Comparison of ENCODE assay signal across 9 mouse cellular contexts in the genomic region with DNA sequence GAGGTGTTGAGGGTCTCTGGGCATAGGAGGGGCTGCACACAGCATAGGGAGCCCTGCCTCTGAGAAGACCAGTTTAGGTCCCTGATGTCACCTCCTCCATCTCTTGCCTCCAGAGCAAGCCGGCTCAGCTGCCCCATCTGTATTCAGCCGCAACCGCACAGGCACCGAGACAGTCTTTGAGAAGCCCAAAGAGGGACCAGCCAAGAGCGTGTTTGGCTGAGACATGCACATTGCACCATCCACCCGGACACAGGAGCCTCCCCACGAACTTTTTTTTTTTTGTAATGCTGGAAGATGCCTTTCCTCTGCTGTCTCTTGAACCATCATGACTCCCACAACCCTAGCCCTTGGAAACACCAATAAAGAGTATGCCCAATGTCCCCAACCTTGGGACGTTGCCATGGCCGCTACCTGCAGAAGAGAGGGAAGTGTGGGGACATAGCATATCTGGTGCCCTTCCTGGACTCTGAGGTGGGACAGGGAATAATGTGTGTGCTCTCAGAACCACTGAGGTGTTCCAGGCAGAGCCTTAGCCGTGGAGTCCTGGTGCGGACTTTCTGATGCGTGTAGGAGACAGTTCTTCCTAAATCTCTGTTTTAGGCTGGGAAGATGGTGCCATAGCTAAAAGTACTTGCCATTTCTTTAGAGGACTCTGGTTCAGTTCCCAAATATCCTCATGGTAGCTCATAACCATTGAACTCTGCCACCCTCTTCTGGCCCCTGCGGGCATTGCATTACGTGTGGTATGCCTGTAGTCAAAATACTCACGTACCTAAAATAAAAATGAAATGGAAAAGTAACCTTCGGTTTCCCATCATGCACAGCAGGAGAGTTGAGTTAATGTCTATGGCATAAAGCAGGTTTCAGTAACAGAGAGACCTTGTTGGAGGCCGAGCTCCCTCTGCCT. TPM values are rescaled to one million over a fixed set of nuclear protein-coding genes. Genes with fewer than 3 reads are reported as not detected.
A peak's percentile ranks its signal among the peaks of the same experiment; 100 is the strongest.
DNase-seq lines count a peak whose midpoint lies in the region; ATAC-seq and TF ChIP-seq lines count a peak whose summit lies in the region.
"Had no signal": no experiment of that assay in that cellular context is flagged by ENCODE, and none has a peak within 500 bp of the region (broad histone marks: within the 10 kb centered on the region; RNA-seq: fewer than 3 reads in every experiment).

No protein-coding gene starts in this region.

- TF ChIP-seq POLR2A in bone marrow, adult 2 months (IDR thresholded peaks at IDR 0.05; ENCODE audit: borderline replicate concordance, control insufficient read depth, low read depth, low read length): no peak

- H3K4me1 ChIP-seq in liver, embryonic 11.5 days (replicated peaks; ENCODE audit: control insufficient read depth, insufficient read depth, low read length): peaks cover 8% of the 10 kb centered on the region
- peaks cover 2% of the 10 kb centered on the region for H3K4me1 ChIP-seq in bone marrow, adult 2 months (ENCODE audit: control insufficient read depth, insufficient read depth, low read length)
- H3K4me1 ChIP-seq in liver, embryonic 14.5 days (replicated peaks; ENCODE audit: control insufficient read depth in 2 of 2, insufficient read depth in 2 of 2, low read length in 1 of 2): peaks cover 0 to 6% of the 10 kb centered on the region in 2 experiments; a peak in 2 of 4 replicates

- no peak overlapping the region for H3K4me3 ChIP-seq in liver, embryonic 11.5 days (ENCODE audit: low read depth, low read length)
- H3K4me3 ChIP-seq in bone marrow, adult 2 months (replicated peaks; ENCODE audit: control insufficient read depth, low read depth, low read length): no peak overlapping the region
- no peak overlapping the region for H3K4me3 ChIP-seq in liver, embryonic 14.5 days (ENCODE audit: insufficient read depth in 1 of 2, low read depth in 2 of 2, low read length in 2 of 2)
- H3K4me3 ChIP-seq: liver, embryonic 15.5 days had no signal

- peaks cover 2% of the 10 kb centered on the region; the same call in 1 of the 2 replicates for H3K36me3 ChIP-seq in liver, embryonic 11.5 days (ENCODE audit: control insufficient read depth, insufficient read depth, low read length)
- no peaks in the 10 kb centered on the region for H3K36me3 ChIP-seq in liver, embryonic 14.5 days (replicated peaks; ENCODE audit: control insufficient read depth, insufficient read depth, low read depth)
- H3K36me3 ChIP-seq: liver, embryonic 15.5 days had no signal

- no peak for TF ChIP-seq EP300 in liver, embryonic 14.5 days (IDR thresholded peaks at IDR 0.05; ENCODE audit: low read depth)

- no peak overlapping the region for H3K27ac ChIP-seq in liver, embryonic 11.5 days (ENCODE audit: low read depth, low read length)
- no peak overlapping the region for H3K27ac ChIP-seq in bone marrow, adult 2 months (ENCODE audit: control insufficient read depth, insufficient read depth, low read depth, low read length, poor library complexity)
- H3K27ac ChIP-seq in liver, embryonic 14.5 days: no peak overlapping the region
- H3K27ac ChIP-seq: liver, embryonic 15.5 days had no signal

- 77% methylated on average over 17 of the region's 17 CpGs for WGBS in liver, embryonic 11.5 days
- 71% methylated on average over 17 of the region's 17 CpGs for WGBS in bone marrow, adult 2 months
- WGBS in liver, embryonic 14.5 days (ENCODE audit: insufficient replicate concordance): 57% methylated on average over 17 of the region's 17 CpGs

- TF ChIP-seq CTCF in bone marrow, adult 2 months (IDR thresholded peaks at IDR 0.05; ENCODE audit: control insufficient read depth, insufficient read depth, low read length): peak; percentile 55
- peak; percentile 61 for TF ChIP-seq CTCF in liver, embryonic 14.5 days (IDR thresholded peaks at IDR 0.05; ENCODE audit: low read depth)

- H3K9ac ChIP-seq in liver, embryonic 11.5 days (ENCODE audit: low read depth, low read length): no peak overlapping the region
- H3K9ac ChIP-seq in liver, embryonic 14.5 days (replicated peaks): no peak overlapping the region
- H3K9ac ChIP-seq: liver, embryonic 15.5 days had no signal

- no peak overlapping the region for H3K4me2 ChIP-seq in liver, embryonic 11.5 days
- H3K4me2 ChIP-seq in liver, embryonic 14.5 days (ENCODE audit: low read depth): no peak overlapping the region
- H3K4me2 ChIP-seq: liver, embryonic 15.5 days had no signal

- H3K9me3 ChIP-seq in liver, embryonic 11.5 days (ENCODE audit: control insufficient read depth, low read length): no peaks in the 10 kb centered on the region
- no peaks in the 10 kb centered on the region for H3K9me3 ChIP-seq in liver, embryonic 14.5 days (ENCODE audit: control insufficient read depth, low read length)
- H3K9me3 ChIP-seq: liver, embryonic 15.5 days had no signal

- peak; percentile 36 to 57 for DNase-seq in adrenal gland, adult 18-20 months (ENCODE audit: low spot score in 2 of 2)
- no peak for DNase-seq in adrenal gland, postnatal 4 days (ENCODE audit: low spot score in 2 of 2)
- peak; percentile 52 for DNase-seq in liver
- no peak for DNase-seq in liver, embryonic 11.5 days (ENCODE audit: low spot score)
- DNase-seq in gastrocnemius, adult 8-10 months (ENCODE audit: low spot score in 2 of 2): peak; percentile 68 to 69
- no peak for DNase-seq in liver, embryonic 14.5 days (ENCODE audit: low read depth in 3 of 3, low spot score in 3 of 3)
- peak; percentile 45 for DNase-seq in thymus, postnatal 0 days (ENCODE audit: low spot score)

- no peaks in the 10 kb centered on the region for H3K27me3 ChIP-seq in liver, embryonic 11.5 days (replicated peaks; ENCODE audit: control insufficient read depth, insufficient read depth, low read length)
- H3K27me3 ChIP-seq in liver, embryonic 14.5 days (ENCODE audit: control insufficient read depth, insufficient read depth, low read length): no peaks in the 10 kb centered on the region
- H3K27me3 ChIP-seq: liver, embryonic 15.5 days had no signal

- ATAC-seq in liver, embryonic 11.5 days (replicated peaks; ENCODE audit: low FRiP score): no peak
- no peak for ATAC-seq in liver, embryonic 14.5 days (ENCODE audit: insufficient read depth)

RNA-seq across cellular contexts. Expression of a gene that starts 2.1 kb away (rescaled TPM):
- 1 to 10 TPM; 2.5 to 6.0 TPM for total RNA-seq in adrenal gland, adult 18-20 months (2021)
- total RNA-seq in adrenal gland, postnatal 4 days (2021): 10 to 100 TPM in 1 of 2 experiments, 1 to 10 TPM in 1; 3.8 to 12.1 TPM
- 0.25 and 0.45 TPM in 2 replicates for polyA plus RNA-seq in liver, embryonic 11.5 days (2014; fragmentation: Nextera tagmentation; extraction: Ambion mirVana)
- 2.1 and 4.9 TPM in 2 replicates for polyA plus RNA-seq in bone marrow, adult 2 months (2011; ENCODE audit: insufficient read depth, insufficient read length, low replicate concordance, missing spikeins)
- 100 to 1,000 TPM in 1 of 4 experiments, 10 to 100 TPM in 3; 54.5 to 111 (median 61.6) TPM for total RNA-seq in gastrocnemius, adult 8-10 months (2022)
- 0.42 and 0.55 TPM in 2 replicates for polyA plus RNA-seq in liver, embryonic 14.5 days (2012; rRNA removed)
- 0.37 and 0.72 TPM in 2 replicates for polyA plus RNA-seq in liver, embryonic 14.5 days (2014; fragmentation: Nextera tagmentation; extraction: Ambion mirVana)
- 1.8 and 1.9 TPM in 2 replicates for polyA plus RNA-seq in thymus, postnatal 0 days (2015; fragmentation: Nextera tagmentation; extraction: Ambion mirVana)

RNA-seq across cellular contexts. Expression of a gene that starts 5.2 kb away (rescaled TPM):
- total RNA-seq in adrenal gland, adult 18-20 months (2021): 10 to 100 TPM in 1 of 2 experiments, 1 to 10 TPM in 1; 2.8 to 15.2 TPM
- total RNA-seq in adrenal gland, postnatal 4 days (2021): 100 to 1,000 TPM in 1 of 2 experiments, 1 to 10 TPM in 1; 4.4 to 173 TPM
- polyA plus RNA-seq in liver, embryonic 11.5 days (2014; fragmentation: Nextera tagmentation; extraction: Ambion mirVana): 3.4 and 4.4 TPM in 2 replicates
- 3.3 and 6.6 TPM in 2 replicates for polyA plus RNA-seq in bone marrow, adult 2 months (2011; ENCODE audit: insufficient read depth, insufficient read length, low replicate concordance, missing spikeins)
- under 1 TPM in 1 of 4 experiments, not detected in 3; 0.48 TPM for total RNA-seq in gastrocnemius, adult 8-10 months (2022)
- polyA plus RNA-seq in liver, embryonic 14.5 days (2012; rRNA removed): 34.6 and 56.0 TPM in 2 replicates
- polyA plus RNA-seq in liver, embryonic 14.5 days (2014; fragmentation: Nextera tagmentation; extraction: Ambion mirVana): 82.3 and 113 TPM in 2 replicates
- polyA plus RNA-seq in thymus, postnatal 0 days (2015; fragmentation: Nextera tagmentation; extraction: Ambion mirVana): 0.09 and 0.64 TPM in 2 replicates

RNA-seq across cellular contexts. Expression of a gene that starts 42.5 kb away (rescaled TPM):
- total RNA-seq in adrenal gland, adult 18-20 months (2021): under 1 TPM; 0.74 to 0.96 TPM
- 100 to 1,000 TPM in 1 of 2 experiments, 1 to 10 TPM in 1; 4.4 to 139 TPM for total RNA-seq in adrenal gland, postnatal 4 days (2021)
- 57.8 and 64.8 TPM in 2 replicates for polyA plus RNA-seq in liver, embryonic 11.5 days (2014; fragmentation: Nextera tagmentation; extraction: Ambion mirVana)
- polyA plus RNA-seq in bone marrow, adult 2 months (2011; ENCODE audit: insufficient read depth, insufficient read length, low replicate concordance, missing spikeins): 0.79 and 3.0 TPM in 2 replicates
- total RNA-seq in gastrocnemius, adult 8-10 months (2022): under 1 TPM in 3 of 4 experiments, not detected in 1; 0.15 to 0.51 (median 0.40) TPM
- polyA plus RNA-seq in liver, embryonic 14.5 days (2012; rRNA removed): 124 and 152 TPM in 2 replicates
- polyA plus RNA-seq in liver, embryonic 14.5 days (2014; fragmentation: Nextera tagmentation; extraction: Ambion mirVana): 250 and 275 TPM in 2 replicates
- 0.16 and 0.24 TPM in 2 replicates for polyA plus RNA-seq in thymus, postnatal 0 days (2015; fragmentation: Nextera tagmentation; extraction: Ambion mirVana)

RNA-seq across cellular contexts. Expression of a gene that starts 55.7 kb away (rescaled TPM):
- total RNA-seq in adrenal gland, adult 18-20 months (2021): 10 to 100 TPM; 16.9 to 25.7 TPM
- 10 to 100 TPM; 22.2 to 24.4 TPM for total RNA-seq in adrenal gland, postnatal 4 days (2021)
- polyA plus RNA-seq in liver, embryonic 11.5 days (2014; fragmentation: Nextera tagmentation; extraction: Ambion mirVana): 22.6 and 26.1 TPM in 2 replicates
- polyA plus RNA-seq in bone marrow, adult 2 months (2011; ENCODE audit: insufficient read depth, insufficient read length, low replicate concordance, missing spikeins): 5.5 and 18.2 TPM in 2 replicates
- 10 to 100 TPM in 1 of 4 experiments, 1 to 10 TPM in 3; 6.3 to 10.6 (median 7.2) TPM for total RNA-seq in gastrocnemius, adult 8-10 months (2022)
- 3.5 and 6.2 TPM in 2 replicates for polyA plus RNA-seq in liver, embryonic 14.5 days (2012; rRNA removed)
- 8.2 and 11.0 TPM in 2 replicates for polyA plus RNA-seq in liver, embryonic 14.5 days (2014; fragmentation: Nextera tagmentation; extraction: Ambion mirVana)
- 18.3 and 19.9 TPM in 2 replicates for polyA plus RNA-seq in thymus, postnatal 0 days (2015; fragmentation: Nextera tagmentation; extraction: Ambion mirVana)

Comparison
In these comparisons a context has a peak if more than half of its experiments do, and no peak if none do; other contexts are left out.
1. DNase-seq: peak in adrenal gland, adult 18-20 months (2 of 2), liver (single experiment), gastrocnemius, adult 8-10 months (2 of 2) and thymus, postnatal 0 days (single experiment); none in adrenal gland, postnatal 4 days (0 of 2), liver, embryonic 11.5 days (single experiment) and liver, embryonic 14.5 days (0 of 3).
2. RNA of a gene that starts 42.5 kb away (polyA plus RNA-seq): 124 to 275 TPM in liver, embryonic 14.5 days and 57.8 to 64.8 TPM in liver, embryonic 11.5 days; 0.79 to 3.0 TPM in bone marrow, adult 2 months and 0.16 to 0.24 TPM in thymus, postnatal 0 days; every median in the first group is over 10 times any median in the second.